Mouse (Mus musculus): Measurements from ENCODE around the gene Epp13.
A peak's percentile ranks its signal among the peaks of the same experiment; 100 is the strongest.
"Not testable (repeated sequence)": the region's sequence is repeated elsewhere in the genome, so short reads cannot be mapped to it uniquely, and the experiment has no call there.

Epp13 gene

GRCm38 (mm10) chr7:6252410-6252809 lies at the start of gene Epp13:
Gene Epp13, plus strand, starts transcription at chr7:6252710.
- DNase-seq (ENCODE audit: low read depth, low spot score): no peak

- DNase-seq (ENCODE audit: low read depth, low spot score): no peak
Observed at GRCm38 (mm10) chr7:6204200-6204599, 48.3 kb upstream of the Epp13 start.

- DNase-seq (ENCODE audit: low read depth, low spot score): no peak
Observed at GRCm38 (mm10) chr7:6213144-6213543, 39.4 kb upstream of the Epp13 start.

GRCm38 (mm10) chr7:6214691-6215090 lies 37.8 kb upstream of the Epp13 start:
- DNase-seq (ENCODE audit: low read depth, low spot score): not testable (repeated sequence)

GRCm38 (mm10) chr7:6220147-6220546 lies 32.4 kb upstream of the Epp13 start:
- DNase-seq (ENCODE audit: low read depth, low spot score): no peak

- no peak for DNase-seq (ENCODE audit: low read depth, low spot score)
Observed at GRCm38 (mm10) chr7:6221978-6222377, 30.5 kb upstream of the Epp13 start, which contains the start of gene Zscan5b. Gene Zscan5b, plus strand, starts transcription at chr7:6222278.

- not testable (repeated sequence) for DNase-seq (ENCODE audit: low read depth, low spot score)
Observed at GRCm38 (mm10) chr7:6228491-6228890, 24.0 kb upstream of the Epp13 start.

- DNase-seq (ENCODE audit: low read depth, low spot score): no peak
Observed at GRCm38 (mm10) chr7:6239787-6240186, 12.7 kb upstream of the Epp13 start.

GRCm38 (mm10) chr7:6240841-6241425 lies 11.6 kb upstream of the Epp13 start:
- not testable (repeated sequence) for DNase-seq (ENCODE audit: low read depth, low spot score)

- no peak for DNase-seq (ENCODE audit: low read depth, low spot score)
Observed at GRCm38 (mm10) chr7:6244361-6245292, 7.9 kb upstream of the Epp13 start.

GRCm38 (mm10) chr7:6254451-6254850 lies 1.9 kb downstream of the Epp13 start:
- no peak for DNase-seq (ENCODE audit: low read depth, low spot score)

GRCm38 (mm10) chr7:6257386-6257785 lies 4.9 kb downstream of the Epp13 start:
- no peak for DNase-seq (ENCODE audit: low read depth, low spot score)

- no peak for DNase-seq (ENCODE audit: low read depth, low spot score)
Observed at GRCm38 (mm10) chr7:6258232-6259220, 6.0 kb downstream of the Epp13 start.

GRCm38 (mm10) chr7:6260004-6260403 lies 7.5 kb downstream of the Epp13 start:
- DNase-seq (ENCODE audit: low read depth, low spot score): not testable (repeated sequence)

GRCm38 (mm10) chr7:6262120-6262519 lies 9.6 kb downstream of the Epp13 start:
- DNase-seq (ENCODE audit: low read depth, low spot score): no peak

GRCm38 (mm10) chr7:6262984-6263383 lies 10.5 kb downstream of the Epp13 start:
- DNase-seq (ENCODE audit: low read depth, low spot score): no peak

GRCm38 (mm10) chr7:6265695-6266094 lies 13.2 kb downstream of the Epp13 start:
- DNase-seq (ENCODE audit: low read depth, low spot score): no peak

GRCm38 (mm10) chr7:6277906-6278305 lies 25.4 kb downstream of the Epp13 start:
- DNase-seq (ENCODE audit: low read depth, low spot score): no peak

- peak; percentile 67 for DNase-seq (ENCODE audit: low read depth, low spot score)
Observed at GRCm38 (mm10) chr7:6282749-6283148, 30.2 kb downstream of the Epp13 start.

- DNase-seq (ENCODE audit: low read depth, low spot score): peak; percentile 84
Observed at GRCm38 (mm10) chr7:6283451-6284075, 31.1 kb downstream of the Epp13 start.

GRCm38 (mm10) chr7:6284442-6285012 lies 32.0 kb downstream of the Epp13 start:
- DNase-seq (ENCODE audit: low read depth, low spot score): no peak
